Mouse (Mus musculus) heart, embryonic 10.5 days (tissue): ENCODE results near the gene Asb15. TPM values are rescaled to one million over a fixed set of nuclear protein-coding genes. Genes with fewer than 3 reads are reported as not detected.

Experiments
- DNase-seq: peaks from one replicate; pipeline ENCODE4 v3.0.0-alpha.2; 2017; ENCODE audit warnings: low spot score
- H3K27ac ChIP-seq: fragments of 300-500 bp; sonication (generic); 2 replicates; pipeline ENCODE4 v1.5.1; 2016; ENCODE audit warnings: mild to moderate bottlenecking
- H3K27me3 ChIP-seq: fragments of 300-500 bp; sonication (generic); 2 replicates; pipeline ENCODE4 v1.6.1; 2016; ENCODE audit warnings: mild to moderate bottlenecking; ENCODE audit not compliant: poor library complexity, insufficient read depth, severe bottlenecking
- H3K36me3 ChIP-seq: fragments of 300-500 bp; sonication (generic); 2 replicates; pipeline ENCODE4 v1.6.1; 2016; ENCODE audit warnings: mild to moderate bottlenecking, moderate library complexity
- H3K4me1 ChIP-seq: fragments of 300-500 bp; sonication (generic); 2 replicates; pipeline ENCODE4 v1.6.1; 2016; ENCODE audit warnings: mild to moderate bottlenecking
- H3K4me3 ChIP-seq: fragments of 300-500 bp; sonication (generic); 2 replicates; pipeline ENCODE4 v1.5.1; 2016; ENCODE audit warnings: mild to moderate bottlenecking, moderate library complexity
- H3K9me3 ChIP-seq: fragments of 300-500 bp; sonication (generic); 2 replicates; pipeline ENCODE4 v1.6.1; 2016; ENCODE audit warnings: mild to moderate bottlenecking, moderate library complexity
- WGBS: fragments of 180-500 bp; shearing (Covaris S2); methylation state at CpG from one replicate; pipeline ENCODE4 v1.1.7; 2016; 5-methylcytosine and 5-hydroxymethylcytosine counted together
- polyA plus RNA-seq: library from polyadenylated mRNA; unstranded; fragments of >200 nt; fragmentation: Nextera tagmentation; extraction: Ambion mirVana; gene quantifications from 2 replicates; pipeline ENCODE4 v1.2.1, GENCODE M21; 2016

The Asb15 gene
- polyA plus RNA-seq, 1 experiment from 2014 or later: not detected

DNA sequence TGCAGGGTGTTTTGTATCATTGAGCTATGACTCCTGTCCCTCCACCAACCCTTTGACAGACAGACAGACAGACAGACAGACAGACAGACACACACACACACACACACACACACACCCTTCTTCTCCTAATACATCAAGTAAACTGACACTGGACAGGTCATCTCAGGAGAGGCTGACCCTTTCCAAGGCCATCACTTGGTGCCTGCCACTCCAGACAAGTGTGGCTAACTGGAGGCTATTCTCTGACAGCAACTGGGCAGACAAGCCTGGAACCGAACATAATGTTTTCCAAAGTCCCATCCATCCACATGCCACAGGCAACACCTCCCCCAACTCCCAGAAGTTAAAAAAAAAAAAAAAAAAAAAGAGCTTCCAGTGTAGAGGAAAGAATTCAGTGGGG is 73.7 kb downstream of the Asb15 start:
- DNase-seq: no peak
- H3K9me3 ChIP-seq: no peaks in the 10 kb centered on the region
- 4% methylated on average over 1 of the region's 1 CpGs for WGBS
- H3K27ac ChIP-seq: 0 out of 2 replicates have a peak overlapping the region, but pooled peaks have one; percentile 22
- peak overlapping the region; percentile 60; the same call in 1 of the 2 replicates for H3K4me3 ChIP-seq
- H3K27me3 ChIP-seq: no peaks in the 10 kb centered on the region
- peaks cover 33% of the 10 kb centered on the region for H3K36me3 ChIP-seq
- H3K4me1 ChIP-seq: peaks cover 35% of the 10 kb centered on the region

- H3K4me1 ChIP-seq: peaks cover 32% of the 10 kb centered on the region
- DNase-seq: no peak
- H3K27ac ChIP-seq: 0 out of 2 replicates have a peak overlapping the region, but pooled peaks have one; percentile 42
- peaks cover 38% of the 10 kb centered on the region for H3K36me3 ChIP-seq
- no peaks in the 10 kb centered on the region for H3K27me3 ChIP-seq
- peak overlapping the region; percentile 60; the same call in 1 of the 2 replicates for H3K4me3 ChIP-seq
- 65% methylated on average over 3 of the region's 3 CpGs for WGBS
- H3K9me3 ChIP-seq: no peaks in the 10 kb centered on the region
Observed at GRCm38 (mm10) chr6:24602351-24602750, 74.4 kb downstream of the Asb15 start.

GRCm38 (mm10) chr6:24602993-24603392 is 75.0 kb downstream of the Asb15 start:
- Histone ChIP-seq H3K27me3 (no peaks in the 10 kb centered on the region), H3K27ac (no peak overlapping the region), H3K4me3 (no peak overlapping the region), H3K36me3 (peaks cover 43% of the 10 kb centered on the region), H3K9me3 (no peaks in the 10 kb centered on the region), H3K4me1 (peaks cover 32% of the 10 kb centered on the region)
- WGBS: 92% methylated on average over 5 of the region's 5 CpGs
- no peak for DNase-seq

- Histone ChIP-seq H3K36me3 (peaks cover 51% of the 10 kb centered on the region), H3K4me1 (peaks cover 32% of the 10 kb centered on the region), H3K27me3 (no peaks in the 10 kb centered on the region), H3K9me3 (no peaks in the 10 kb centered on the region), H3K4me3 (no peak overlapping the region), H3K27ac (no peak overlapping the region)
- no peak for DNase-seq
- WGBS: 91% methylated on average over 7 of the region's 7 CpGs
Observed at GRCm38 (mm10) chr6:24604289-24604688, 76.3 kb downstream of the Asb15 start.

DNA sequence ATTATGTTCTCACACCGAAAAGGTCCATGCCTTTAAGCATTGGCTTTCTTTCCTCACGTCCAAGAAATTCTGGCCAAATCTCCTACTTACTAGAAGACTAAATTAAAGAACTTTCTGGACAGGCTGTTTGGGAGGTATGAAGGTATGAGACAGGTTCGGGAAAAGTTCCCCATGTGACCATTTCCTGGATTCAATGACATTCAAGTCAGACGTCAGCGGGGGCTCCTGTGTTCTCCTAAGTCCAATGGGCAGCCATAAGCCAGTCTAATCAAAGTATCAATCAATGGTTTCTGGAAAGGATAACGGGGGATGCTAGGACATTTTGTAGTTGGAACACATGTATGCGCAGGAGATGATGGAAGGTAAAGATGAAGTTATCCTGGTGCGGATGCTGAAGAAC is 77.7 kb downstream of the Asb15 start:
- H3K4me1 ChIP-seq: peaks cover 20% of the 10 kb centered on the region
- H3K27me3 ChIP-seq: no peaks in the 10 kb centered on the region
- H3K4me3 ChIP-seq: no peak overlapping the region
- WGBS: 94% methylated on average over 8 of the region's 8 CpGs
- no peak overlapping the region for H3K27ac ChIP-seq
- no peak for DNase-seq
- H3K36me3 ChIP-seq: peaks cover 51% of the 10 kb centered on the region
- no peaks in the 10 kb centered on the region for H3K9me3 ChIP-seq

- H3K9me3 ChIP-seq: no peaks in the 10 kb centered on the region
- WGBS: 72% methylated on average over 10 of the region's 10 CpGs
- DNase-seq: no peak
- H3K27ac ChIP-seq: no peak overlapping the region
- H3K27me3 ChIP-seq: no peaks in the 10 kb centered on the region
- H3K4me1 ChIP-seq: peaks cover 12% of the 10 kb centered on the region
- H3K36me3 ChIP-seq: peaks cover 51% of the 10 kb centered on the region
- H3K4me3 ChIP-seq: no peak overlapping the region
Observed at GRCm38 (mm10) chr6:24606512-24606911, 78.6 kb downstream of the Asb15 start.

DNA sequence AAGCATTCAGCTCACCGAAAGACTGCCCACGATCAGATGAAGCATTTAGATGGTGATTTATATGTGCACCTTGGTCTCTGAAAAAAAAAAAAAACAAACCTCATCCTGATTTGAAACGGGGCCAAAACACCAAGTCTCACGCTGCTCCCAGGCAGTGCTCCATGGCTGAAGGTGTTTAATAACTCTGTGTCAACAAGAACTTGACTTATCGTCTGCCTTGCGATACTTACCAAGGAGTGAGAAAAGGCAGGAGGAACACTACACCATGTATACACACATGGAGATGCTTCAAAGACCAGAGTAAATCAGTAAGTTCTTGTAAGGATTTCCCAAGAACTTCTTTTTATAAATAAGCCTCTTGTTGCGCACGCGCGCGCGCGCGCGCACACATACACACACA is 79.6 kb downstream of the Asb15 start:
- WGBS: 83% methylated on average over 15 of the region's 15 CpGs
- Histone ChIP-seq H3K9me3 (no peaks in the 10 kb centered on the region), H3K27ac (no peak overlapping the region), H3K36me3 (peaks cover 52% of the 10 kb centered on the region), H3K4me3 (no peak overlapping the region), H3K27me3 (no peaks in the 10 kb centered on the region), H3K4me1 (peaks cover 1% of the 10 kb centered on the region)
- no peak for DNase-seq

- 68% methylated on average over 4 of the region's 4 CpGs for WGBS
- Histone ChIP-seq H3K4me3 (no peak overlapping the region), H3K9me3 (no peaks in the 10 kb centered on the region), H3K36me3 (peaks cover 53% of the 10 kb centered on the region), H3K27me3 (no peaks in the 10 kb centered on the region), H3K4me1 (no peaks in the 10 kb centered on the region; the same call in 1 of the 2 replicates), H3K27ac (no peak overlapping the region)
- no peak for DNase-seq
Observed at GRCm38 (mm10) chr6:24608129-24608528, 80.2 kb downstream of the Asb15 start.

GRCm38 (mm10) chr6:24608682-24609081 is 80.7 kb downstream of the Asb15 start:
- Histone ChIP-seq H3K27me3 (no peaks in the 10 kb centered on the region), H3K36me3 (peaks cover 52% of the 10 kb centered on the region), H3K9me3 (no peaks in the 10 kb centered on the region), H3K4me1 (no peaks in the 10 kb centered on the region; the same call in 1 of the 2 replicates), H3K27ac (no peak overlapping the region), H3K4me3 (no peak overlapping the region)
- 92% methylated on average over 3 of the region's 3 CpGs for WGBS
- DNase-seq: no peak

DNA sequence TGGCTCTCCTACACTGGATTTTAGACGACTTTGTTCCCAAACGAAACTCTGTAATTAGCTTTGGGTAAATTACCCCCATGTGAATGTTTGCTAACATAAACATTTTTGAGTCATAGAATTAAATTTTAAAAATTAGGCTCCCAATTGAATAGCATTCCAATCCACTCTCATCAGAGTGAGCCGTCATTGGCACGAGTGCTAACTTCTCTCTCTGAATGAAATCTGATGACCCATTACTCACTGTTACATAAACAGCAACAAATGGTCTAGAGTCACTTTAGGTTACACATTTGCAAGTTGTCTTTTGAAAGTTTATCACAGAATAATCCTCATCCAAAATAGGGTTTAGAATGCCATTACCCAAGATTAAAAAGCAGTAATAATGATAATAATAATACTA is 81.6 kb downstream of the Asb15 start:
- Histone ChIP-seq H3K4me3 (no peak overlapping the region), H3K27ac (no peak overlapping the region), H3K27me3 (no peaks in the 10 kb centered on the region), H3K9me3 (no peaks in the 10 kb centered on the region), H3K4me1 (no peaks in the 10 kb centered on the region; the same call in 1 of the 2 replicates), H3K36me3 (peaks cover 48% of the 10 kb centered on the region)
- WGBS: 71% methylated on average over 4 of the region's 4 CpGs
- no peak for DNase-seq

- no peaks in the 10 kb centered on the region for H3K9me3 ChIP-seq
- H3K36me3 ChIP-seq: peaks cover 47% of the 10 kb centered on the region
- no peak for DNase-seq
- no peaks in the 10 kb centered on the region for H3K27me3 ChIP-seq
- H3K4me3 ChIP-seq: no peak overlapping the region
- no peak overlapping the region for H3K27ac ChIP-seq
- no peaks in the 10 kb centered on the region; the same call in 1 of the 2 replicates for H3K4me1 ChIP-seq
- 91% methylated on average over 4 of the region's 4 CpGs for WGBS
Observed at GRCm38 (mm10) chr6:24610358-24610757, 82.4 kb downstream of the Asb15 start.

DNA sequence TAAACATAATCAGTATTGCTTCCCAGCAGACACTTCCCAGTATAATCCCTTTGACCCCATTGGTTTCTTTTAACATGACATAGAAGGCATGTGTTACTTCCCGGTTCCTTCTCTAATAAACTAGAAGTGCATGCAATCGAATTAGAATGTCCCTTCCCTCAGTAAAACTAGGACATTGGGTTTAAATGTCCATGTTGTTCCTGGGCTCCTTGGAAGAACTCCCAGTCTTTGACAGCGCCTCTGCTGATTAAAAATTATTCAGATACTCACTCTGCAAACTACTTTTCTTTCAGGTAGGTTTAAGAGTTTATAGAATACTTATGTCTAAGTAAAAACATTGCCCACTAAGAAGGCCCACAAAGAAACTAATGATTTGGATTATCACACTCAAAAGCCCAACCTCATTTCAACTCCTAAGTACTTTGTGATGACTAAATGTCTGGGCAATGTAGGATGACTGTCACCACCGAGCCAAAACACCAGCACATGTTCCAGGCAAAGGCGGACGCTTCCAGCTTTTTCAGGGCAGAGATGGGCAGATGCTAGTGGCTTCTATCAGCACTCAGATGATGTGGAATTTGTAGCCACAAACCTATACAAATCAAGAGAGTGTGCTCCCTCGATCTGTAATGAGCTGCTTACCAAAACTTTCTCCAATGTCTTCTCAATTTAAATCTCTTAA is 84.3 kb downstream of the Asb15 start:
- H3K27me3 ChIP-seq: no peaks in the 10 kb centered on the region
- no peak overlapping the region for H3K4me3 ChIP-seq
- no peak overlapping the region for H3K27ac ChIP-seq
- H3K36me3 ChIP-seq: peaks cover 38% of the 10 kb centered on the region
- H3K9me3 ChIP-seq: no peaks in the 10 kb centered on the region
- H3K4me1 ChIP-seq: no peaks in the 10 kb centered on the region
- WGBS: 60% methylated on average over 7 of the region's 7 CpGs
- no peak for DNase-seq

- Histone ChIP-seq H3K36me3 (peaks cover 40% of the 10 kb centered on the region), H3K4me3 (no peak overlapping the region), H3K9me3 (no peaks in the 10 kb centered on the region), H3K27me3 (no peaks in the 10 kb centered on the region), H3K4me1 (no peaks in the 10 kb centered on the region), H3K27ac (no peak overlapping the region)
- DNase-seq: no peak
- 94% methylated on average over 6 of the region's 6 CpGs for WGBS
Observed at GRCm38 (mm10) chr6:24613346-24613745, 85.4 kb downstream of the Asb15 start.

- Histone ChIP-seq H3K36me3 (peaks cover 43% of the 10 kb centered on the region), H3K27me3 (no peaks in the 10 kb centered on the region), H3K27ac (no peak overlapping the region), H3K9me3 (no peaks in the 10 kb centered on the region), H3K4me3 (no peak overlapping the region), H3K4me1 (no peaks in the 10 kb centered on the region)
- WGBS: 81% methylated on average over 4 of the region's 4 CpGs
- DNase-seq: no peak
Observed at GRCm38 (mm10) chr6:24613918-24614317, 86.0 kb downstream of the Asb15 start.
